Mouse (Mus musculus): Measurements from ENCODE around the gene Ucp1.
"Not testable (repeated sequence)": the region's sequence is repeated elsewhere in the genome, so short reads cannot be mapped to it uniquely, and the experiment has no call there.

The Ucp1 gene

DNA sequence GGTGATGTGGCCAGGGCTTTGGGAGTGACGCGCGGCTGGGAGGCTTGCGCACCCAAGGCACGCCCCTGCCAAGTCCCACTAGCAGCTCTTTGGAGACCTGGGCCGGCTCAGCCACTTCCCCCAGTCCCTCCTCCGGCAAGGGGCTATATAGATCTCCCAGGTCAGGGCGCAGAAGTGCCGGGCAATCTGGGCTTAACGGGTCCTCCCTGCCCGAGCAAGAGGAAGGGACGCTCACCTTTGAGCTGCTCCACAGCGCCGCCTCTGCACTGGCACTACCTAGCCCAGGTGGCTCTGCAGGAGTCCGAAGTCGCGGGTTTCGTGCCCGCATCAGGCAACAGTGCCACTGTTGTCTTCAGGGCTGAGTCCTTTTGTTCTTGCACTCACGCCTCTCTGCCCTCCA, at the start of gene Ucp1:
Gene Ucp1, plus strand, starts transcription at position 177 of the 400 bp plus-strand sequence.
- DNase-seq: peak; percentile 8 to 40

DNA sequence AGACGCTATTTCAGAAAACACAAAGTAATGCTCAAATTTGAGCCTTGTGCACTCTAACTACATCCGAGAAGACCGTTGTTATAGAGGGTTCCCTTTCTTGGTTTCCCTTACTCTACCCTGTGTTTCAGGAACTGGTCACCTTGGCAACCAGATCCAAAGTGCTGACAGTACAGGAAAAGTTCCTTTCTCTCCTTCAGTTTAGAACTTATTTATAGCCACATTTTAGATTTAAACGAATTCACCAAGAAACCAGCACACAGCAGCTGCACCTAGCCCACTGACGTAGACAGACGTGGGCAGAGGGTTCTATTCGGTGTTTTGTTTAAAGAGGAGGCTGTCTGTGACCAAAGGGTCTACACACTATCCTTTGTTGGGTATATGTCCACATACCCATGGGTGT, 46.0 kb upstream of the Ucp1 start:
- DNase-seq: no peak

DNA sequence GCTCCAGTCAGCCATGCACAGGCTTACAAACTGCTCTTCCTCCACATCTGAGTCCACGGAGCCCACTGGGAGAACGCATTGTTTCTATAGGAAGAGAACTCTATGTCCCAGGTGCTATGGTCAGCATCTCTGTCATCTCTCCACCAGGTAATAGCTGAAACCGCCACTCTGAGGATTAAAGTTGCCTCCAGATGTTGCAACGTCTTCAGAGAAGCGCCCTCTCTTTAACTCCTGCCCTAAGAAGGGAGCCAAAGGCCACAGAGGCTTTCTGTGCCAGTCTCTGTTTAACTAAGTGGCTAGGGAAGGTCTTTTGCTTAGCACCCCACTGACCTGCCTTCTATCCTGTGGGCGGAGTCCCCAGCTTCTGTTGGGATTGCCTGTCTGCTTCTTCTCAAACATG, 39.3 kb upstream of the Ucp1 start:
- peak; percentile 12 to 60 for DNase-seq

DNA sequence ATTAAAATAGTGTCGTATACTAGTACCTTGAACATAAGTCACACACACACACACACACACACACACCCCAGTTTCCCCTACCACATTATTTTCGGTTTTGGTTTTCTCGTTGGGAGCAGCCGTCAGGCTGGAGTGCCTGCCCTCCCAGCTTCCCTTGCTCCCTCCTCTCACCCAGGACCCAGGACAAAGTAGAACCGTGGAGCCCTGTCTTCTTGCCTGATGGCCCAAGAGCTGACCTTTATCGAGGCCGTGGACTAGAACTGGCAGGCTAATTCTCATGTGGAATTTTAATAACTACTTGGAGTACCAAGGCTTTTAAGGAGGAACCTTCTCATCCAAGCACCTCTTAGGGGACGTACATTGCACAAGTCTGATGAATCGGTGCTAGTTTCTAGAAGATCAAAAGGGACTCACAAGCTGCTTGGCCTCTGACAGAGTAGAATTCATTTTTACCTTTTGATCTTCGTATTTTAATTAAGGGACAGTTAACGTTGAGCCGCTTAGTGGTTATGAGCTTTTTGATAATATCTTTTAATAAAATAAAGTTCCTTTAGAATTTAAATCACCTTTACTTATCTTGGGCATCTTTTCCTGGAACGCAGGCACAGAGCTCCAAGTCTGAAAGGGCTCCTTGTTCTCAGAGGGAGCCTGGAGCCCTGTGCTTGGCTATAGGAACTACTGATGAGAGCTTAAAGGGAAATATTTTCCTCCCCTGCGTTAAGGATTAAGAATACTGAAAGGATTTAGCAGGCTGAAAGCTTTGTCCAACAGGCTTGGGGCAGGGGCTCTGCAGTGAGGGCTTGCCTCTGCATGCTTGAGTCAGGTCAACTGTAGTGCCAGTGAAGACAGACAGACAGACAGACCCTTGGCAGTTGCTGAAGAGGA, 38.5 kb upstream of the Ucp1 start:
- no peak for DNase-seq

DNA sequence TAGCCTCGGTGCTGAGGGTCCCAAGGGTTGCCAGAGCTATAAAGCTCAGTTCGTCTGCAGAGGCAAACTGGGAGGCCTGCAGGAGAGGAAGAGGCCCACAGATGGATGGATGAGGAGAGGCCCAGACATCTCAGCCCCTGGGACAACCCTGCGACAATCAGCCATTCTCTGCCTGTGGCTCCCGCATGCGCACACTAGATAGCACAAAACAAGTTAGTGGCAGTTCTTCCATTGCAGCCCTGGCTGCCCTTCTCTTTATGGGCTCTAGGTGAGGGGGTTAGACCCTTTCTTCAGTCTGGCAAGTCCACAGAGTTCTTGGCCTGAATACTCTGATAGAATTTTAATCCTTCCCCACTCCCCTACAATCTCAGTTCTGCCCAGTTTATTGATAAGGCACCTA, 37.4 kb upstream of the Ucp1 start:
- DNase-seq: no peak

DNA sequence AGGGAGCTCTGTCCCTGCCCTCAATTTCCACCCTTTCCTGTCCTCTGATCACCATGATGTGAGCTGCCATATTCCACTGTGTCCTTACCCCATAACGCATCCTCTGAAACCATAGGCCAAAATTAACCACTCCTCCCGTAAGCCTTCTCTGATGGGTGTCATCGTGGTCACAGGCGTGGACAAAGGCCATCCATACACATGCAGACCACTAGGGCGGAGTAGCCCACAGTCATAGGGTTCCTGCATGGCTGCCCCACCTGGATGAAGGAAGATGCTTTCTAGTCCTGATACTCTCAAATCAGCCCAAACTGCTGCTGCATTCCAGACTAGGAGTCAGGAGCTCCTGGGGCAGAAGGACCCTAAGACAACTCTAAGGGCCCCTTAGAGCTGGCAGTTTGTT, 32.5 kb upstream of the Ucp1 start:
- DNase-seq: no peak

DNA sequence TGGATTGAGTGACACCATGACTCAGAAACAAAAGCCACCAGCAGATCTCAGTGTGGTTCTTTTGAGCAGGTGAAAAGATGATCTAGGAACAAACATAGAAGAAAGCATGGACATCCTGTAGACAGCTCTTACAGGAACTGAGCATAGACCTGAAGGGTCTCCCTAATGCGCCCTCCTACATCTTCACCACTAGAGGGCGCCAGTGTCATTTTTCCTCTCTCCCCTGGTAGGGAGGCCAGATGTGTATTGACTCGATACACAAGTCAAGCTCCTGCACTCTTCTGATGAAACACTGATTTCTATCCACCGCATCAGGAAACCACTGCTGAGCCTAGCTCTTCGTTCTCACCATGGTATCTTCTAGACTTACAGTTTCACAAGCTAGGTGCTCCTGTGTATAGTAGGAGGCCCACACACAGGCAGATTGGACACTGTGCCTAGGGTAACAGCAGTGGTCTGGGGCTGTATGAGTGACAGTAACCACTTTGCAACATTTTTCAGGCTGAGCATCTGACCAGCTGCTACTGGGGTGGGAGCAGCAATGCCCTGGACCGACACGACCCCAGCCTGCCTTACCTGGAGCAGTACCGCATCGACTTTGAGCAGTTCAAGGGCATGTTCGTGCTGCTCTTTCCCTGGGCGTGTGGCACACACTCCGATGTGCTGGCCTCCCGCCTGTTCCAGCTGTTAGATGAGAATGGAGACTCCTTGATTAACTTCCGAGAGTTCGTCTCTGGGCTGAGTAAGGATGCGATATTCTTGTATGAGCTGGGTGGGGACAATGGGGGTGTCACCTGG, 29.5 kb upstream of the Ucp1 start:
- peak; percentile 54 to 59 for DNase-seq

DNA sequence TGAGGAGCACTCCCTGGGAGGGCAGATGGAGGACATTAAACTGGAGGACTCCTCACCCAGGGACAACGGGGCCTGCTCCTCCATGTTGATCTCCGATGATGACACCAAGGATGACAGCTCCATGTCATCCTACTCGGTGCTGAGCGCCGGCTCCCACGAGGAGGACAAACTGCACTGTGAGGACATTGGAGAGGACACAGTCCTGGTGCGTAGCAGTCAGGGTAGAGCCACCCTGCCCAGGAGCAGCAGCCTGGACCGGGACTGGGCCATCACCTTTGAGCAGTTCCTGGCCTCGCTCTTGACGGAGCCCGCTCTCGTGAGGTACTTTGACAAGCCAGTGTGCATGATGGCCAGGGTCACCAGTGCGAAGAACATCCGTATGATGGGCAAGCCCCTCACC, 19.0 kb upstream of the Ucp1 start:
- no peak for DNase-seq

DNA sequence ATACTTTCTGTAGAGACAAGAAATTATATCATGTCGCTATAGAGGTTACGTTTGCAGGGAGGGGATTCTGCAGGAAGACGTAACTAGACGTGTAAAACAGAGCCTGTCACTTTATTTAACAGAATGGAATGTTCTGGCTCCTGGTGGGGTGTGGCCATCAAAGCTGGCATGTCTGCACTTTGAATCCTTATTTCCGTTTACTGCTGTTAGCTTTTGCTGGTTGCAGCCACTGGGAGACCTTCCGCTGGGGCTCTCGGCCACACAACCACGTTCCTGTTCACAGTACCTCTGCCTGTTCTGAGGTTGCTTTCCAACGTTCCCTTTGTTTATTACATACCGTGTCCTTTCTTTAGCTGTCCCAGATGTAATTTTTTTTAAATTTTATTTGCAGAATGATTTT, 17.7 kb upstream of the Ucp1 start:
- no peak for DNase-seq

DNA sequence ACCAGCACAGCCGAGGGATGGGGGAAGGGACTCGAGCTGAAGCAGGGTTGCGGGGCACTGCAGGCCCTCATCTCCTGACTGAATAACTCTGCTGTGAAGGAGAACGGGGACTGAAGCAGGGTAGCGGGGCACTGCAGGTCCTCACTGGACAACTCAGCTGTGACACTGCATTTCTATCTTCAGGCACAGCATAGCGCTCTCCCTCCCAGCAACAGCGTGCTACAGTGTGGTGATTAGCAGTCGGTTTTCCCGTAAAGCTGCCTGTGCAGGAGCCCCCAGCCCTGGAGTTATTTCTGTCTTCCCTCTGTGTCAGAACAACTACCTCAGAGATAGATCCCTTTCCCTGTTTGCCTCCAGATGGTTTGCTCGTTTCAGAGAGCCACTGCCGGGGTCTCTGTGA, 15.7 kb upstream of the Ucp1 start:
- no peak for DNase-seq

DNA sequence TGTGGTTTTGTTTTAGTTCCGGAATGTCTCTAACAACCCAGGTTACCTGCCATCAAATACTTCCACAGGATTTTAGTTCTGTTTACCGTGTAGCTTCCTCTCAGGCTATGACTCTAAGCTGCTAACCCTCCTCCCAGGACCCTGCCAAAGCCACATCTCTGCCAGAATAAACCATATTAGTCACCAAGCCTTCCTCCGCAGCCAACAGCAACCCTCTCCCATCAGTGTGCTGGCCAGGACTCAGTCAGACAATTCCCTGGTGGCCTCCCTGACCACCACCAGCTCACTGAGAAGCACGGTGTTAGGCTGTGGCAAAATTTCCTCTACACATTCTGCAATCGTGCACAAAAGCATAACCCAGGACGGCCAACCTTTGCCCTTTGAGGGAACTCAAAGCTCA, 11.7 kb upstream of the Ucp1 start:
- DNase-seq: no peak

DNA sequence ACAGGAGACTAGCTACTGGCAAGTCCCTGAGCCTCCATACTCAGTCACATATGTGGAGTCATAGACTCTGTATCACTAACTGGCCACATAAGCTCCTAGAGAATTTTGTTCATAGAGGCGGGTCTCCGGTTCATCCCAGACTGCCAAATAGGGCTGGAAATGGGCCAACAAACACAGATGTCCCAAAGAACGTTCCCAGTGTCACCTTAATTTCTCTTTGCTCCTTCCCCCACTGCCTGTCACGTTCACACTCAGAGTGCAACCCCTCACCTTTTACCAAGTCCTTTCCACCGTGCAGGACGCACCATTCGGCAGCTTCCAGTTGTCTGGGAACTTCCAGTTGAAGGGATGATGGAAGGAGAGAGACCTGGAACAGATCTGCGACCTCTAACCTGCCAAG, 4.8 kb upstream of the Ucp1 start:
- DNase-seq: no peak

DNA sequence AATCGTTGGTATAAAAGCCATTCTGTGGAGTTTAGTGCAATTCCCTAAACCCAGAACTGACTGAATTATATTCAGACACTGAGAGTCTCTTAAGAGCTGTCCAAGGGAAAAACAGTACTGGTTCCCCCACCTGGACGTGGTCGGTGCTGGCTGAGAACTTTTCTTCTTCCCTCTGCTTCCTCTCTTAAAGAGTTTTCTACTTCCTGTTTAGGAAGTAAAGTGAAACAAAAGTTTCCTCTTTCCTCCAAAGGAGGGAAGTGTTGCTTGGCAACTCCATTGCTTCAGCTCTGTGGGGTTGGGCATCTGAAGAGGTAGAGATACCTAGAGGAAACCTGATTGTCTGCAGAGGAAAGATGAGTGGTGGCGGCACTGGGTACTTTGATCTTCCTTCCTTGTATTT, 7.2 kb downstream of the Ucp1 start:
- DNase-seq: no peak

DNA sequence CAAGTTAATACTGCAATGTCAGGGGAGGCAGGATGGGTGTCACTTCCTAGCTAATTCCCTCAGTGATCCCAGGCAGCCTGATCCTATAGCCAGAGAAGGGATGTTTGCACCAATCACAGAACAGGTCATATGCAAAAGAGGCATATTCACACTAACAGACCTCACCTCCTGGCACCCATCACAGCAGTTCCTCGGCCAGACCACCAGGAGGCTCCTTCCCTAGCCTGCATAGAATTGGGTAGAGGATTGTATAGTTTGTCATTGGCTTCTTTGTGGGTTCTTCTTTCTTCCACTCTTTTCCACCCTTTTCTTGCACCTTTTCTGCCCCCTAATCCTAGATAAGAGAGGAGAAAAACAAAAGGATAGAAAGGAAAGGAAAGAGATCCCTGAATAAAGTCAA, 10.0 kb downstream of the Ucp1 start:
- DNase-seq: no peak

DNA sequence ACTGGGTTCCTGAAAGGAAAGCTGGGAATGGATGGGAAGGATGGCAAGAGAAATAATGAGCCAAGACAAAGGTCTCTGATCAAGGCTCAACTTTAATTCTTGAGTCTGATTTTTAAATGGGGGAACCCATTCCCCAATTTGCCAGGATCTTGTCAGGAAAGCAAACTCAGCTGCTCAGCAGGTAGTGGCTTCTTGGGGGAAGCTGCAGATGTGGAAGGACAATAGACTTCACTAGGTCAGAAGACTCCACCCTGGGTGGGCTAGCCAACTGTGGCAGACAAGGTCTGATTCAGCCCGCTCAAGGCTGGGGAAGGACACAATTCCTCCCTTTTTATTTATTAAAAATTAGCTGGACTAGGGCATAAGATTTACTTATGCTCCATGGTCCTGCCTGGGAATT, 14.8 kb downstream of the Ucp1 start:
- DNase-seq: no peak

DNA sequence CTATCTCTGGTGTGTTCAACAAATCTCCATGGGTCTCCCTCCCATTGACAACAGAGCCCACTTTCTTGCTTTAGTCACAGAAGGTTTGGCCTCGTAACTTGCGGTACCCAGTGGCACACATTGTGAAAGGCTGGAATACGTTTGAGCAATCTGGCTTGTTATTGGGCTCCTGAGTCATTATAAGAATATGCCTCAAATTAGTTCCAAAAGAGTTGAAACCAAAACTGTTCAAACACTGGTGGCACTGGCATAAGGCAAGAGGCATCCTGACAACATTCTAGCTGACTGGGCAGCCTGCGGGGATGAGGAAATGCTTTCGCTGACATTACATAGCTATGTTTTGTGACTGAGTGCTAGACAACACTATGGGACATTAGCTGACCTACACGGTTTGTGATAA, 19.7 kb downstream of the Ucp1 start:
- no peak for DNase-seq

DNA sequence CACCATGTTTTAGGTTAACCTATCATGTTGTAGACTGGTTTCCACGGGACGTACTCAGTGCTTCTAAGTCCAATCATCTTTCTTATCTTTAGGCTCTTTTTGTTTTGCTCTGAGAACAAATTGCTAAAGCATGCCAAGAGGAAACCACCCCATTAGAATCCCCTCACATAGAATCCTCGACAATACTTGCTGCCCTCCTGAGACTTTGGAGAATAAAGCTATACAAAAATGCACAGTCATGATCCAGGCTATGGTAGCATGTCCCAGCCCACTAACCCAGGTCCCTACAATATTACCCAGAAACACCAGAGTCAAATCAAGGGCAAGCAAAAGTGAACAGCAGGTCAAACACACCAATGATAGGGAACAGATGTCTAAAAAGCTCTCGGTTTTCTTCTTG, 24.9 kb downstream of the Ucp1 start:
- DNase-seq: not testable (repeated sequence)

DNA sequence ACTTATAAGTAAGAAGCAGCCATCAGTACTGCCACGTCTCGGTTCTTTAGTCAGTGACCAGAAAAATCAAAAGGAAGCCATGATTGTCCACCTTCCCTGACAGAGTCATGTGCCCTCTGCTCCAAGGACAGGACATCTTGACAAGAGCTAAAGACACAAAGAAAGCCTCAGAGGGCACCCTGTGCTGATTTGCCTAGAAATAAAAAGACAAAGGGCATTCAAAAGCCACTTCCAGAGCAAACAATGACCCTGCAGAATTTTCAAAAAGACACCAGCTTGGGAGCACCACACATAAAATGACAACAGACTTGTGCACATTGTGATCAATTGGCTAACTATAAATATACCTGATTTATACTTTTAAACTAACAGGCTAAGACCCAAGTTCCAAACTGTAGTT, 25.5 kb downstream of the Ucp1 start:
- no peak for DNase-seq

DNA sequence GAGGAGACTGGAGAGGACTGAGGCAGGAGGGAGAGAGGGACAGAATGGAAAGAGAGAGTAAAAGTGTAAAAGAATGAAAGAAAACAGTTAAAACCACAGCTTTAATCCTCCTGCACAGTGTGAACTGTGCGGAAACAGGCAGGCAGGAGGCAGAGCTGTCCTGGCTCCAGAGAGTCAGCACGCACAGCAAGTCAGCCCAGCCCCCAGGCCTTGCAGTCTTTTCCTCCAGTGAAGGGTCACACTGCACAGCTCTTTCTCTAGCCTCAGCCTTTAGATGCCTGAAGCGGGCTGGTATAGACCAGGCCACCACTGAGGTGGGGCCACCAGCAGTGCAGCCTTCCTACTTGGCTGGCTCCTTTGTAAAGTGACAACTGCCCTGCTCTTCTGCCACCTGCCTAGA, 30.4 kb downstream of the Ucp1 start:
- DNase-seq: no peak

DNA sequence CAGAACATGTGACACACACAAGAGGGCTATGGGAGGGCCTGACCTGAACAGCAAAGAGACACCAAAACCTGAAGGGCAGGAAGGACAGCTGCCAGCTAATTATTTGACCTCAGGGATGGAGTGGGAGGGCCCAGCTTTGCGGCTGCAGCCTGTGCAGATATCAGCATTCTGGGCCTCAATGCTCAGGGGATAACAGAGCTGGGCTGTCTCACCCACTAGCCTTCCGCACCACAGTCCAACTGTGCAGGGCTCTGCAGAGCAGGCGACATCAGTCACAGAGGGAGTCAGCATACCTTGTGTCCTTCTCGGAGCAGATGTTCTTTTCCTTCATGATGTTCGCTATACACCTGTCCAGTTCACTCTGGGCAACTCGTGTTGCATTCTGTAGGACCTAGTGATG, 32.2 kb downstream of the Ucp1 start:
- no peak for DNase-seq

DNA sequence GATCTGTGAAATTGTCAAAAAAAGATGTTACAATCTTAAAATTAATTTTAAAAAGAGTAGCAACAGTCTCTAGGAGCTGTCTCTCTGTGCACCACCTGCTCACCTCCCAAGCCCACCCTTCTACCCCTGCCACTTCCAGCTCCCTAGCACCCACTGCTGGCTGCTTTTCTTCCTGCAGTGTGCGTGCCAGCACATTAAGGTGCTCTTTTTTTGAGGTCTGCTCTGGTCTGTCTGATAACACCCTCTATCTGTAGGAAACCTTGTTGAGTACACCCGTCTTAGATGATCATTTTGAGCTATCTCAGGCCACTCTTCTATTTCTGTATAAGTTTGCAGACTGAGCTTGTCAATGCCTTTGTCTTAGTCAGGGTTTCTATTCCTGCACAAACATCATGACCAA, 32.9 kb downstream of the Ucp1 start:
- DNase-seq: no peak

DNA sequence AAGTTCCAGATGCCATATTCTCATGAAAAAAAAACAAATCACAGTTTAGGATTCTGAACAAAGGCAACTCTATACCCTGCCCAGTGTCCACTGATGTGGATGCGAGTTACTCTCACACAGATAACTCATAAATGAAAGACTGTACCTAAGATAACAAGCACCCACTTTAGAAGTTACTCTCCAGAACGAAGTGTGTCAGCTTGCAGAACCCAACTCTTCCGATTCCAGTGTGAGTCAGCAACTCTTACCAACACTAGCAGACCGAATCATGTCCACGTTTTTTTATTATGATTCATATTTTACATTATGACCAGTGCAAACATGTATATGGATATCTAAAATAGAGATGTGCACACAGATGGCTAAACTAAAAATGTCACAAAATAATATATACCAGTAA, 37.7 kb downstream of the Ucp1 start:
- no peak for DNase-seq

DNA sequence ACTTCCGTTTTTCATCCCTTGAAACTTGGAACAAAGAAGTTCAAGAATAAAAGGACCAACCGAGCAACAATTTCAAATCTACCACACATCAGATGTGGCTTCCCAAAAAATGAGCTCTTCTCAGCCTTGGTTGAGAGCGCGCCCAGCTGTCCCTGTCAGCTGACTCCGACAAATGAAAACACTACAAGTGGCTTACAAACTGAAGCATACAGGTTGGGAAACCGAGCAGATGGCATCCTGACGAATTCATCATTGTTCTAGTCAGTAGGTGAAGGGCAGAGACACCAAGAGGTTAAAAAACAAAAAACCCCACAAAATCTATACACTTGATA, 41.4 kb downstream of the Ucp1 start:
- peak in 1 of 2 experiments; percentile 46 for DNase-seq

DNA sequence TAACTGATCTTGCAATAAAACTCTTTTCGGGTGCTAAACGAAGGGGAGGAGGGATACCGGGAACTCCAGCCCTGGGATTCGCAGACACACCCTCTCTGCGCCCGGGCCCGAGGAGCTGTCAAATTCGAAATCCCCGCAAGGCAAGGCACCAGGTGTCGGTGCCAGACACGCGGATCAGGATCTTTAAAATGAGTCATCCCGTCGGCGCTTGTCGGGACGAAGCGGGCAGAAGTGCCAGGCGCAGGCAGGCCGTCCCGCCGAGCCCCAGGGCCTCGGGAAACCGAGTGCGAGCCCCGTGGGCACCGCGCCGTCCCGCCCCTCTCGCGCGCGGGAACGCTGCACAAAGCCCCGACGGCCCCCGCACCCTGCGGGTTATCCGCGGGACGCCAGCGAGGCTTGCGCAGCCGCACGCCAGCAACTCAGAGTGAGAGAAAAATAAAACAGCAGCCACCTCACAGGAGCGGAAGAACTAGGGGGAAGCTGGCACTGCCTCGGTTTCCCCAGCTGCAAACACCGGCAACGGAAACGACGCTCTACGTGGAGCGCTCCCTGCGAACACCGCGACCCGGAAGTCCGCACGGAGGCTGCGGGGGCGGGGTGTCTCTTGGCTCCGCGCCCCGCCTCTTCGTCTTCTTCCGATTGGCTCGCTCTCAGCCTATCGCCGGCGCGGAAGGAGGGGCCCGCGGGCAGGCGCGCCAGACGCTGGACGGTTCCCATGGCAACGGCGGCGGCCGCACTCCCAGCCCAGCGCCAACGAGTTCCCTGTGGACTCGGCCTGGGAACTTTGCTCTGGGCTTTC, 41.9 kb downstream of the Ucp1 start, which contains the start of gene Elmod2:
Gene Elmod2, minus strand, starts transcription at position 588 of the 799 bp plus-strand sequence.
- DNase-seq: peak; percentile 99
